Mouse (Mus musculus) lung, postnatal 10 days (tissue): ENCODE data around the gene Pirb.
"Not testable (repeated sequence)": the region's sequence is repeated elsewhere in the genome, so short reads cannot be mapped to it uniquely, and the experiment has no call there.

Experiments used
- DNase-seq: peaks from one replicate; pipeline ENCODE4 v3.0.0; 2021

The Pirb gene

GRCm38 (mm10) chr7:3720268-3720667 lies at the start of gene Pirb:
TSS of gene Pirb (minus strand) at chr7:3720391.
- not testable (repeated sequence) for DNase-seq

GRCm38 (mm10) chr7:3732675-3733074 lies 12.5 kb upstream of the Pirb start:
- DNase-seq, result not testable (repeated sequence)

- DNase-seq, result not testable (repeated sequence)
These were observed 5.3 kb upstream of the Pirb start for GRCm38 (mm10) chr7:3725459-3725858.

GRCm38 (mm10) chr7:3715249-3715648 lies 4.9 kb downstream of the Pirb start:
- DNase-seq, result no peak

- DNase-seq, result no peak
These were observed 7.8 kb downstream of the Pirb start for GRCm38 (mm10) chr7:3712264-3712942.

GRCm38 (mm10) chr7:3709000-3709399 lies 11.2 kb downstream of the Pirb start:
- no peak for DNase-seq

- not testable (repeated sequence) for DNase-seq
These were observed 11.7 kb downstream of the Pirb start for GRCm38 (mm10) chr7:3708447-3708980.

- no peak for DNase-seq
These were observed 12.4 kb downstream of the Pirb start for GRCm38 (mm10) chr7:3707568-3708413.

- no peak for DNase-seq
These were observed 13.2 kb downstream of the Pirb start for GRCm38 (mm10) chr7:3707027-3707426.

- peak; percentile 11 for DNase-seq
These were observed 13.8 kb downstream of the Pirb start for GRCm38 (mm10) chr7:3706343-3706934.

- no peak for DNase-seq
These were observed 14.3 kb downstream of the Pirb start for GRCm38 (mm10) chr7:3705911-3706310.

- DNase-seq, result not testable (repeated sequence)
These were observed 14.7 kb downstream of the Pirb start for GRCm38 (mm10) chr7:3705461-3705860.

GRCm38 (mm10) chr7:3704475-3704874 lies 15.7 kb downstream of the Pirb start:
- no peak for DNase-seq

- peak; percentile 98 for DNase-seq
These were observed 16.2 kb downstream of the Pirb start, which contains the start of gene Rps9 for GRCm38 (mm10) chr7:3703879-3704441. TSS of gene Rps9 (plus strand) at chr7:3703993.

GRCm38 (mm10) chr7:3703148-3703878 lies 16.9 kb downstream of the Pirb start:
- DNase-seq, result no peak

GRCm38 (mm10) chr7:3698471-3698870 lies 21.7 kb downstream of the Pirb start:
- no peak for DNase-seq

GRCm38 (mm10) chr7:3694949-3695305 lies 25.3 kb downstream of the Pirb start:
- DNase-seq, result peak; percentile 24

GRCm38 (mm10) chr7:3694076-3694948 lies 25.9 kb downstream of the Pirb start:
- peak; percentile 90 for DNase-seq

GRCm38 (mm10) chr7:3693809-3694075 lies 26.4 kb downstream of the Pirb start:
- no peak for DNase-seq

GRCm38 (mm10) chr7:3692987-3693808 lies 27.0 kb downstream of the Pirb start, which contains the start of gene Mboat7:
TSS of gene Mboat7 (minus strand) at chr7:3693523.
- peak; percentile 99 for DNase-seq
